Mouse (Mus musculus): ENCODE measurements at regions not wholly inside any gene's neighbourhood (a gene's known extent, or its start where the extent isn't known, plus 50 kb on each side); places are given as distances from the start of the nearest gene placed in this dataset.

- ATAC-seq = no peak
Observed at GRCm38 (mm10) chr14:18391824-18392486, 60.3 kb upstream of the Ube2e1 start.

- no peak for ATAC-seq
Observed at GRCm38 (mm10) chr14:18389390-18389789, 57.7 kb upstream of the Ube2e1 start.

- no peak for ATAC-seq
Observed at GRCm38 (mm10) chr14:18385953-18386668, 54.5 kb upstream of the Ube2e1 start.

All from activated CD4-positive, CD25-positive, alpha-beta regulatory T cell, adult 4 months (primary cell).